Mouse (Mus musculus) limb, embryonic 12.5 days (tissue): ENCODE results near the gene Zfp292. TPM values are rescaled to one million over a fixed set of nuclear protein-coding genes. Genes with fewer than 3 reads are reported as not detected.
"Not testable (repeated sequence)": the region's sequence is repeated elsewhere in the genome, so short reads cannot be mapped to it uniquely, and the experiment has no call there.

ENCODE experiments used
- ATAC-seq: fragments of 200-750 bp; cut with Nextera tagmentation; 2 replicates; pipeline ENCODE4 v1.8.0; 2017; ENCODE audit warnings: low read depth, moderate TSS enrichment; ENCODE audit not compliant: insufficient number of reproducible peaks, insufficient read depth, low FRiP score, low TSS enrichment
- H3K27ac ChIP-seq: fragments of 300-500 bp; sonication (generic); 2 replicates; pipeline ENCODE4 v1.5.1; 2016; ENCODE audit warnings: mild to moderate bottlenecking, moderate library complexity
- H3K27me3 ChIP-seq: fragments of 300-500 bp; sonication (generic); 2 replicates; pipeline ENCODE4 v1.6.1; 2016; ENCODE audit warnings: mild to moderate bottlenecking, moderate library complexity
- H3K36me3 ChIP-seq: fragments of 300-500 bp; sonication (generic); 2 replicates; pipeline ENCODE4 v1.6.1; 2016; ENCODE audit warnings: mild to moderate bottlenecking, moderate library complexity
- H3K4me1 ChIP-seq: fragments of 300-500 bp; sonication (generic); replicated peaks from 2 replicates; pipeline ENCODE4 v1.6.1; 2016
- H3K4me2 ChIP-seq: fragments of 300-500 bp; sonication (generic); 2 replicates; pipeline ENCODE4 v1.6.1; 2016; ENCODE audit warnings: mild to moderate bottlenecking, moderate library complexity
- H3K4me3 ChIP-seq: fragments of 300-500 bp; sonication (generic); replicated peaks from 2 replicates; pipeline ENCODE4 v1.5.1; 2016; ENCODE audit warnings: mild to moderate bottlenecking
- H3K9ac ChIP-seq: fragments of 300-500 bp; sonication (generic); replicated peaks from 2 replicates; pipeline ENCODE4 v1.6.1; 2016; ENCODE audit warnings: mild to moderate bottlenecking, moderate library complexity
- H3K9me3 ChIP-seq: fragments of 300-500 bp; sonication (generic); 2 replicates; pipeline ENCODE4 v1.6.1; 2016; ENCODE audit warnings: mild to moderate bottlenecking, moderate library complexity
- WGBS: fragments of 180-500 bp; shearing (Covaris S2); methylation state at CpG from one replicate; pipeline ENCODE4 v1.1.7; 2016; 5-methylcytosine and 5-hydroxymethylcytosine counted together
- polyA plus RNA-seq: library from polyadenylated mRNA; unstranded; fragments of >200 nt; fragmentation: Nextera tagmentation; extraction: Ambion mirVana; gene quantifications from 2 replicates; pipeline ENCODE4 v1.2.1, GENCODE M21; 2016

Zfp292 gene
- 31.1 and 31.7 TPM in 2 replicates for polyA plus RNA-seq

GRCm38 (mm10) chr4:34882818-34883217, at the start of gene Zfp292:
Zfp292 (minus strand) TSS chr4:34882960.
- Histone ChIP-seq H3K9ac (peak within 1 kb of the TSS; percentile 99), H3K9me3 (peaks cover 3% of the 10 kb centered on the region; the same call in 1 of the 2 replicates), H3K27me3 (no peaks in the 10 kb centered on the region; the same call in 1 of the 2 replicates), H3K4me3 (peak within 1 kb of the TSS; percentile 95), H3K4me1 (peaks cover 17% of the 10 kb centered on the region), H3K4me2 (peak within 1 kb of the TSS; percentile 73), H3K36me3 (peaks cover 12% of the 10 kb centered on the region), H3K27ac (peak within 1 kb of the TSS; percentile 98)
- under 1% methylated on average over 44 of the region's 44 CpGs for WGBS
- peak; percentile 91 for ATAC-seq

GRCm38 (mm10) chr4:34928386-34928785, 45.6 kb upstream of the Zfp292 start:
- not testable (repeated sequence) for H3K4me1 ChIP-seq, H3K9ac ChIP-seq, H3K9me3 ChIP-seq, H3K36me3 ChIP-seq, ATAC-seq, H3K27ac ChIP-seq, H3K27me3 ChIP-seq, H3K4me2 ChIP-seq, H3K4me3 ChIP-seq
- WGBS, result 77% methylated on average over 7 of the region's 7 CpGs

DNA sequence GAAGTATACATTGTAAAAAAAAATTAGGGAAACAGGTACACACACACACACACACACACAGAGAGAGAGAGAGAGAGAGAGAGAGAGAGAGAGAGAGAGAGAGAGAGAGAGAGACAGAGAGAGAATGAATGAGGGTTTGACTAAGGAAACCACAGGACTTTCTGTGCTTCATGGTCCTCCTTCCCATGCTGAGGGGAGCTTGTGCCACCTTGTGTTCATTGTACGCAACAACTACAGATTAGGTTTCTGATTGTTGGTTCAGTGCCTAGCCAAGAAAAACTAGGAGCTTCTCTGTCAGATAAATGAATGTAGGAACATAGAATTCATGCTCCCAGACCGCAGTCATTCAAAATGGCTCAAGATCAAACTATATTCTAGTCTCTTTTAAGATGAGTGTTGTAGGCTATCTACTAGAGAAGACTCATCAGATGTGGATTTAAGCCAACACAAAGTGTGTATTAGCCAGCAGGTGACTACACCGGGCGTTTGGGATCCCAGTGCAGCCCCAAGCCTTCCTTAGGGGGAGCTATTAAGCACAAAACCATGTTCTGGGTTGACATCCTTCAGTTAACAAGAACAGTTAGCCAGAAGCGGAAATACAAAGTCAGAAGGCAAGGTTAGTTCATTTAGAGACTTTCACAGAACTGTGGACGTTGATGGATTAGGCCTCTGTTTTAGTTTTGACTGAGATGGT, 39.6 kb upstream of the Zfp292 start:
- H3K9ac ChIP-seq, result no peak overlapping the region
- no peaks in the 10 kb centered on the region for H3K36me3 ChIP-seq
- H3K27me3 ChIP-seq, result no peaks in the 10 kb centered on the region
- no peaks in the 10 kb centered on the region for H3K9me3 ChIP-seq
- no peak for ATAC-seq
- H3K4me1 ChIP-seq, result peaks cover 5% of the 10 kb centered on the region; the same call in 1 of the 2 replicates
- 61% methylated on average over 6 of the region's 6 CpGs for WGBS
- no peak overlapping the region for H3K4me2 ChIP-seq
- no peak overlapping the region for H3K27ac ChIP-seq
- H3K4me3 ChIP-seq, result no peak overlapping the region

- H3K4me3 ChIP-seq, result no peak overlapping the region
- H3K9ac ChIP-seq, result no peak overlapping the region
- no peaks in the 10 kb centered on the region for H3K9me3 ChIP-seq
- H3K4me1 ChIP-seq, result peaks cover 7% of the 10 kb centered on the region; the same call in 1 of the 2 replicates
- H3K27ac ChIP-seq, result peak overlapping the region; percentile 66
- H3K36me3 ChIP-seq, result no peaks in the 10 kb centered on the region
- 21% methylated on average over 7 of the region's 7 CpGs for WGBS
- H3K4me2 ChIP-seq, result no peak overlapping the region
- H3K27me3 ChIP-seq, result no peaks in the 10 kb centered on the region
- ATAC-seq, result peak; percentile 63; the same call in 1 of the 2 replicates
These were observed 34.6 kb upstream of the Zfp292 start for GRCm38 (mm10) chr4:34917400-34917799.

- no peaks in the 10 kb centered on the region for H3K27me3 ChIP-seq
- H3K27ac ChIP-seq, result no peak overlapping the region
- 79% methylated on average over 3 of the region's 3 CpGs for WGBS
- no peak for ATAC-seq
- H3K4me1 ChIP-seq, result 0 out of 2 replicates have a peak, but pooled peaks cover under 1% of the 10 kb centered on the region
- H3K9ac ChIP-seq, result no peak overlapping the region
- no peak overlapping the region for H3K4me3 ChIP-seq
- H3K9me3 ChIP-seq, result no peaks in the 10 kb centered on the region
- no peak overlapping the region for H3K4me2 ChIP-seq
- no peaks in the 10 kb centered on the region for H3K36me3 ChIP-seq
These were observed 29.4 kb upstream of the Zfp292 start for GRCm38 (mm10) chr4:34912171-34912570.

DNA sequence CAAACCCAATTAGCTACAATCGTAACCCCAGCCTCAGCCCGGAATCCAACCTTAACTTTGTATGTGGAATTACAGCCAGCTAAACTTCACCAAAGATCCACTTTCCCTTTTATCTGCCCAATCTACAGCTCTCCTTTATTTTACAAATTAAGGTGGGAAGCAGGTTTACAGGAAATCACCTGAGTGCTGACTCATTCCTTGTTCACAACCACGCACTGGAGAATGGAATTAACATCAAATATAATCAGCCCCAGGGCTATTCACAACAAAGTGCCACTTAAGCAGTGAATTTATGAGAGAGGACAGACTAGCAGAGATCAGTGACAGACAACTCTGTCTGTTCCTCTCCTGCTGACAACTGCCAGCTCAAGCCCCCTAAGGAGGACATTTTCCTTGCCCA, 28.6 kb upstream of the Zfp292 start:
- Histone ChIP-seq H3K9me3 (no peaks in the 10 kb centered on the region), H3K4me1 (no peaks in the 10 kb centered on the region), H3K4me2 (no peak overlapping the region), H3K36me3 (no peaks in the 10 kb centered on the region), H3K27me3 (no peaks in the 10 kb centered on the region), H3K4me3 (no peak overlapping the region), H3K27ac (no peak overlapping the region), H3K9ac (no peak overlapping the region)
- no peak for ATAC-seq
- WGBS, result 48% methylated on average over 3 of the region's 3 CpGs

DNA sequence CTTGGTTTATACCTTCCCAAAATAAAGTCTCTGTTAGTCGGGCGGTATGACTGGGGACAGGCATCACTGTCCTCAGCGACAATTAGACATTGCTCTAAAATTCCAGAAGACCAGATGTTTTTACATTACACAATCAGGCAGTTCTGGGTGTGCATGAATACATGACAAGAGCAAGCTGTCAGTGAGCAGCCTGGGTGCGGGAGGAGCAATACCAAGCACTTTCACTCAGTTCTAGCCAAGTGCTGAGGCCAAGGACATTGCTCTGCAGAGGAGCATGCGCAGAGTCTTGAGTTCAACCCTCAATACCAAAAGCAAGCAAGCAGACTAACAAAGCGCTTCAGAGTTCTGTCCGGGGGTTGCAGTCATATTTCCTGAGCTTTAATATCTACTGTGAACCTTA, 25.4 kb upstream of the Zfp292 start:
- Histone ChIP-seq H3K27ac (no peak overlapping the region), H3K36me3 (no peaks in the 10 kb centered on the region), H3K27me3 (no peaks in the 10 kb centered on the region), H3K9ac (no peak overlapping the region), H3K4me1 (no peaks in the 10 kb centered on the region), H3K9me3 (no peaks in the 10 kb centered on the region), H3K4me3 (no peak overlapping the region), H3K4me2 (no peak overlapping the region)
- no peak for ATAC-seq
- WGBS, result 91% methylated on average over 7 of the region's 7 CpGs

DNA sequence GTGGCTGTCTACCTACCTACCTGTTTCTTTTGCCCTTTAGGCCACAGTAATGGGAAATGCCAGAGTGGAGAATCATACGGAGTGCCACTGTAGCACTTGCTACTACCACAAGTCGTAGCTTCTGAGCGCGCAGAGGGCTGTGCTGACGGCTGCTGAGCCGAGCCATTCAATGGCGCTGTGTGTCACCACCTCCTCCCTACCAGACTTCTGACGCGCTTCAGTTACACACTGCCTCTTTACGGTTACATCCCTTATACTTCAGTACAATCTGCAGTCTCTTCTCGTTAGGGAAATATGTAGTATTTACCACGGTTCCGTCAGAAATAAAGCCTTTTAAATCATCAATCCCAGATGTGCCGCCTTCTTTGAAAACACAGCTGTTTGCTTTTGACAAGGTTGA, 24.3 kb upstream of the Zfp292 start:
- whole genome bisulfite sequencing, result 32% methylated on average over 14 of the region's 14 CpGs
- Histone ChIP-seq H3K4me2 (peak overlapping the region; percentile 17; the same call in 1 of the 2 replicates), H3K4me1 (no peaks in the 10 kb centered on the region), H3K36me3 (no peaks in the 10 kb centered on the region), H3K27me3 (no peaks in the 10 kb centered on the region), H3K9me3 (no peaks in the 10 kb centered on the region), H3K9ac (no peak overlapping the region), H3K27ac (no peak overlapping the region), H3K4me3 (no peak overlapping the region)
- ATAC-seq, result no peak

GRCm38 (mm10) chr4:34906151-34906550, 23.4 kb upstream of the Zfp292 start:
- Histone ChIP-seq H3K27ac (no peak overlapping the region), H3K27me3 (no peaks in the 10 kb centered on the region), H3K4me2 (no peak overlapping the region), H3K9ac (no peak overlapping the region), H3K4me1 (no peaks in the 10 kb centered on the region), H3K36me3 (no peaks in the 10 kb centered on the region), H3K9me3 (no peaks in the 10 kb centered on the region), H3K4me3 (no peak overlapping the region)
- no peak for ATAC-seq
- 76% methylated on average over 4 of the region's 4 CpGs for WGBS

GRCm38 (mm10) chr4:34905396-34905795, 22.6 kb upstream of the Zfp292 start:
- Histone ChIP-seq H3K9me3 (no peaks in the 10 kb centered on the region), H3K4me3 (no peak overlapping the region), H3K9ac (no peak overlapping the region), H3K36me3 (no peaks in the 10 kb centered on the region), H3K27ac (no peak overlapping the region), H3K4me1 (no peaks in the 10 kb centered on the region), H3K4me2 (no peak overlapping the region), H3K27me3 (no peaks in the 10 kb centered on the region)
- no peak for ATAC-seq
- 59% methylated on average over 5 of the region's 5 CpGs for WGBS

DNA sequence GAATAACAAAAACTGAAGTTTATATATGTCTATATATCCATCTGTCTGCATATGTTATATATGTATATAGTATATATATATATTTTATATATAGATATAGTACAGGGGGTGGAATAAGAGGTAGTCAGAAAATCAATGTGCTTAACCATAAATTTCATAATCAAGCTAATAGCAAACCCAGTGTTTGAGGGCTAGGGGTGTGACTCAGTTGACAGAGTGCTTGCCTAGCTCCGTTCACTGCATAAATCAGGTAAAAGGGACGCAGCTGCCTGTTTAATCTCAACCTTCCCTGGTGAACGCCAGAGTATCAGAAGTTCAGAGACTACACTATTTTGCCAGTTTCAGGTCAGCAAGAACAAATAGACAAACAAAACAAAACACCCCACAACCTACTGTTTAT, 18.8 kb upstream of the Zfp292 start:
- not testable (repeated sequence) for H3K4me3 ChIP-seq, H3K9me3 ChIP-seq, H3K27ac ChIP-seq, H3K9ac ChIP-seq, H3K4me2 ChIP-seq, H3K4me1 ChIP-seq, ATAC-seq, H3K27me3 ChIP-seq, H3K36me3 ChIP-seq
- 52% methylated on average over 3 of the region's 3 CpGs for WGBS

DNA sequence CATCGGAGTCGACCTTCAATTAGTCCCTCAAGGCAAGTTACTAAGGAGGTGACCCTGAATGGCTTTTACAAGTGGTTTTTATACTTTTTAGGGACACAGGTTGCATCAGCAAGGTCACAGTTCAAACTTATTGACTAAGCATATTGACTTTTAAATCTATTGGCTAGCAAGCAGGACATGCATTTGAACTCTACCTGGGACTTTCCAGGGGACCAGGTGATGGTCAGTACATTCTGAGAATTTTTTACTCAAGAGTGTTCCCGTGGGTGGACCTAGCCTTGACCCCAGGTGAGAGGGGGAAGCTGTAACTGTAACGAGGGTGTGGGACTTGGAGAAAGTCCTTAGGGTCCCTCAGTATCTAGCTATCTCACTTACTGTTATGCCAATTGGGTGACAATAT, 18.4 kb upstream of the Zfp292 start:
- H3K27me3 ChIP-seq, result no peaks in the 10 kb centered on the region
- WGBS, result 82% methylated on average over 4 of the region's 4 CpGs
- H3K9ac ChIP-seq, result no peak overlapping the region
- no peak overlapping the region for H3K4me3 ChIP-seq
- no peak overlapping the region for H3K4me2 ChIP-seq
- no peaks in the 10 kb centered on the region for H3K9me3 ChIP-seq
- no peak overlapping the region for H3K27ac ChIP-seq
- H3K36me3 ChIP-seq, result no peaks in the 10 kb centered on the region
- no peaks in the 10 kb centered on the region for H3K4me1 ChIP-seq
- no peak for ATAC-seq
